8 mouse cellular contexts compared by ENCODE assay signal in genomic region chr1:134560801-134561769, GRCm38 (mm10). TPM values are rescaled to one million over a fixed set of nuclear protein-coding genes. Genes with fewer than 3 reads are reported as not detected.
A peak's percentile ranks its signal among the peaks of the same experiment; 100 is the strongest.
DNase-seq lines count a peak whose midpoint lies in the region; ATAC-seq and TF ChIP-seq lines count a peak whose summit lies in the region.

No protein-coding gene starts in this region.

- H3K4me1 ChIP-seq in E14TG2a.4 (replicated peaks; ENCODE audit: low read depth, low read length) = peaks cover 65% of the 10 kb centered on the region
- H3K4me1 ChIP-seq in embryonic fibroblast, embryonic 13.5 days (ENCODE audit: control insufficient read depth, insufficient read depth, low read length) = no peaks in the 10 kb centered on the region; the same call in none of the 2 replicates
- H3K4me1 ChIP-seq in lung, postnatal 0 days (ENCODE audit: insufficient read depth, low read depth, low read length) = peaks cover 14% of the 10 kb centered on the region; the same call in 1 of the 2 replicates

- ATAC-seq in lung, postnatal 0 days = peak; percentile 1; the same call in 1 of the 2 replicates

- H3K27me3 ChIP-seq in E14TG2a.4 (ENCODE audit: insufficient read depth, low read length) = no peaks in the 10 kb centered on the region
- H3K27me3 ChIP-seq in lung, postnatal 0 days (replicated peaks; ENCODE audit: insufficient read depth, low read length) = no peaks in the 10 kb centered on the region

- H3K36me3 ChIP-seq in E14TG2a.4 (ENCODE audit: insufficient read depth, low read length) = peaks cover 4% of the 10 kb centered on the region; the same call in 1 of the 2 replicates
- H3K36me3 ChIP-seq in lung, postnatal 0 days (ENCODE audit: insufficient read depth, low read length) = no peaks in the 10 kb centered on the region

- WGBS in lung, postnatal 0 days = 6% methylated on average over 34 of the region's 76 CpGs

- TF ChIP-seq POLR2A in embryonic fibroblast, embryonic 13.5 days (IDR thresholded peaks at IDR 0.05; ENCODE audit: low read depth, low read length) = peak; percentile 34; the same call in 1 of the 2 replicates

- DNase-seq in adrenal gland, postnatal 10 days = peak; percentile 52
- peak; percentile 7 for DNase-seq in heart, postnatal 25 days (ENCODE audit: low spot score)
- DNase-seq in layer of hippocampus, adult 2 months (ENCODE audit: low spot score in 2 of 2) = peak in 1 of 2 experiments; percentile 32
- peak; percentile 53 for DNase-seq in lung, postnatal 0 days (ENCODE audit: low spot score)
- peak; percentile 66 to 71 for DNase-seq in right cerebral cortex, postnatal 10 days (ENCODE audit: low spot score in 2 of 2)
- DNase-seq in urinary bladder, postnatal 25 days (ENCODE audit: low spot score) = peak; percentile 29

- H3K4me2 ChIP-seq in lung, postnatal 0 days (replicated peaks; ENCODE audit: low read depth, low read length) = peak overlapping the region; percentile 84

- intact Hi-C loops in heart, postnatal 25 days (cut with DNase I) = no loop called here

- H3K9ac ChIP-seq in lung, postnatal 0 days (replicated peaks; ENCODE audit: low read depth) = peak overlapping the region; percentile 95

- no peak for TF ChIP-seq EP300 in lung, postnatal 0 days (IDR thresholded peaks at IDR 0.05)

- H3K27ac ChIP-seq in embryonic fibroblast, embryonic 13.5 days (ENCODE audit: insufficient read depth, low read length) = peak overlapping the region; percentile 28; the same call in 1 of the 2 replicates
- peak overlapping the region; percentile 95 for H3K27ac ChIP-seq in layer of hippocampus, adult 2 months
- peak overlapping the region; percentile 95 for H3K27ac ChIP-seq in lung, postnatal 0 days (ENCODE audit: low read length)

- H3K9me3 ChIP-seq in E14TG2a.4 (ENCODE audit: low read length) = no peaks in the 10 kb centered on the region
- no peaks in the 10 kb centered on the region for H3K9me3 ChIP-seq in lung, postnatal 0 days (ENCODE audit: low read length)

- peak overlapping the region; percentile 99 for H3K4me3 ChIP-seq in E14TG2a.4 (replicated peaks; ENCODE audit: low read length)
- H3K4me3 ChIP-seq in embryonic fibroblast, embryonic 13.5 days (ENCODE audit: insufficient read depth, low read length) = peak overlapping the region; percentile 58
- peak overlapping the region; percentile 80 for H3K4me3 ChIP-seq in layer of hippocampus, adult 2 months
- peak overlapping the region; percentile 97 for H3K4me3 ChIP-seq in lung, postnatal 0 days (ENCODE audit: low read depth, low read length)

- no peak for TF ChIP-seq CTCF in E14TG2a.4 (conservative IDR thresholded peaks at IDR 0.05; ENCODE audit: low read length)
- no peak for TF ChIP-seq CTCF in embryonic fibroblast, embryonic 13.5 days (IDR thresholded peaks at IDR 0.05; ENCODE audit: borderline replicate concordance, insufficient read depth, low read length)
- TF ChIP-seq CTCF in layer of hippocampus, adult 2 months (conservative IDR thresholded peaks at IDR 0.05) = no peak
- no peak for TF ChIP-seq CTCF in lung, postnatal 0 days (IDR thresholded peaks at IDR 0.05)

RNA-seq across cellular contexts. Expression of gene Kdm5b, which starts 1.1 kb away (rescaled TPM):
- total RNA-seq in adrenal gland, postnatal 10 days (2021) = 10 to 100 TPM; 34.9 to 45.3 TPM
- polyA plus RNA-seq in embryonic fibroblast, embryonic 13.5 days (2011; ENCODE audit: insufficient read length, low read depth, missing spikeins) = 69.1 and 71.7 TPM in 2 replicates
- total RNA-seq in heart, postnatal 25 days (2021) = 10 to 100 TPM; 17.0 to 20.6 TPM
- 10 to 100 TPM; 69.1 to 72.6 TPM for total RNA-seq in layer of hippocampus, adult 2 months (2021)
- polyA plus RNA-seq in lung, postnatal 0 days (2015; fragmentation: Nextera tagmentation; extraction: Ambion mirVana) = 33.3 and 37.5 TPM in 2 replicates

RNA-seq across cellular contexts. Expression of gene Mgat4e, which starts 11.6 kb away (rescaled TPM):
- not detected for total RNA-seq in adrenal gland, postnatal 10 days (2021)
- polyA plus RNA-seq in embryonic fibroblast, embryonic 13.5 days (2011; ENCODE audit: insufficient read length, low read depth, missing spikeins) = not detected in 2 replicates
- not detected for total RNA-seq in heart, postnatal 25 days (2021)
- not detected for total RNA-seq in layer of hippocampus, adult 2 months (2021)
- polyA plus RNA-seq in lung, postnatal 0 days (2015; fragmentation: Nextera tagmentation; extraction: Ambion mirVana) = not detected in 2 replicates

Comparison
In these comparisons a context has a peak if more than half of its experiments do, and no peak if none do; other contexts are left out.
1. H3K27ac ChIP-seq: peak in every context shown above with its lines; median percentile 95 in layer of hippocampus, adult 2 months; 95 in lung, postnatal 0 days; 28 in embryonic fibroblast, embryonic 13.5 days.